Mouse (Mus musculus) mesoderm, embryonic 11.5 days (tissue): ENCODE results near the gene Fbxw9.

Experiments used
- DNase-seq: peaks from one replicate; pipeline ENCODE4 v3.0.0-alpha.2; 2012; ENCODE audit warnings: low read depth, low spot score

Fbxw9 gene

DNA sequence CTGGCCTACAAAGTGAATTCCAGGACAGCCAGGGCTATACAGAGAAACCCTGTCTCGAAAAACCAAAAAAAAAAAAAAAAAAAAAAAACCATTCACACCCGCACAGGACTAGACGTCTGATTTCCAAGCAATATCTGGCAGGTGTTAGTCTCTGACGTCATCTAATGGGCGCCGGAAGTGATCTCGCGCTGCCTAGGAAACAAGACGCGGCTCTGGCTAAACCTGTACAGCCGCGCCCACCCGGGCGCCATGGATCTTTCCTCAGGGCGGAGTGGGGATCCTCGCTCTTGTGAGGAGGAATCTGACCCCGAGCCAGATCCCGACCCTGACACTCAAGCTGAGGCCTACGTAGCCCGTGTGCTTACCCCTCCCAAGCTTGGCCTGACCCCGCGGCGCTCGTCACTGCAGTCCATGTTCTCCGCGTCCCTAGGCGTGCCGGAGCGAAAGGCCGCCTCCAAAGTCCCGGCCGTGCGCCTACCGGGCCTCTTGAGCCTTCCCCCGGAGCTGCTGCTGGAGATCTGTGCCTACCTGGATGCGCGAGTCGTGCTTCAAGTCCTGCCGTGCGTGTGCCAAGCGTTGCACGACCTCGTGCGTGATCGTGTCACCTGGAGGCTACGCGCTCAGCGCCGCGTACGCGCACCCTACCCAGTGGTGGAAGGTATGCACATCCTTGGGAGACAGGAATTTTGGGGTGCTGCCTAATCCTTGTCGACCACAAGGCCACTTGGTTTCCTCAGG, at the start of gene Fbxw9:
Gene Fbxw9, plus strand, starts transcription at position 177 of the 738 bp plus-strand sequence.
- peak; percentile 94 for DNase-seq

DNA sequence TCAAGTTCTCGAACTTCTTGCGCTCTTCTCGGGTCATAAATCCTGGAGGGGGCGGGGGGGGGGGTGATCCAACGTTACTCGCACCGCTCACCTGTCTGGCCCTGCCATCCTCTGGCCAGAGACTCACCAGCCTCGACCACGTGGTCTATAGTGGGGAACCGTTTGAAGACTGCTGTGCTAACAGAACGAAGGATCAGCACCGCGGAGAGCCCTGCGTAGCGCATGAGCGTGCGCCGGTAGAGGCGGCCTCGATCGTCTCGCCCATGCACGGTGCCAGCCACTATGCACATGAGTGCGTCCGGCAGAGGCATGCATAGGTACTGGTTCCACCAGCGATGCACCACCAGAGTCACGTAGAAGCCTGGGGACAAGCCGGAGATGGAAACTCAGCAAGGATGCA, 48.6 kb upstream of the Fbxw9 start:
- DNase-seq = peak; percentile 19

DNA sequence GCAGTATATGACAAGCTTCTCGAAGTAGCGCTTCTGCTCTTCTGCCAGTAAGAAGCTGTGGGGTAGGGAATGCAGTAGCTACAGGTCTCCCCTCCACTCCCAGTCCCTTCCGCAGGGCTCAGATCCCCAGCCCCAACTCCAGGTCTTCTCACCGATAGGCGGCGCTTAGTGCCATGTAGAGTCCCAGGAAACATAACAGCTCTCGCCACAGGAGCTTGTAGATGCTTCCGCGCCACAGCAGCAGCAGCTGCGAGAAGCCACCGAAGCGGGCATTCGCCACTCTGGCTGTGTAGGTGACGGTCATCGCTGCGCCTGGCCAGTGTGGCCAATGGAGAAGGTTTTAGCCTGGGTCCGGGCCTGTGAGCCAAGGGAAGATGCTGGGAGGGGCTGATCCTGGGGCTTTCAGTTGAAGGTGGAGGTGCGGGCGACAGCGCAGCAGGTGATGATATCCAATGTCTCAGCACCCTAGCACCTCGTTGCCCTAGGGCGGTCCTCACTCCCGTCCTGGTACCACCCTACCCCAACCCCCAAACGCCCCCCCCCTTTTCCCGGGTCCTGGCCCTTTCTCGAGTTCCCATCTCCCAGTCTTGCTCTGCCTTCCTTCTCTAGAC, 46.5 kb upstream of the Fbxw9 start:
- DNase-seq = peak; percentile 85

DNA sequence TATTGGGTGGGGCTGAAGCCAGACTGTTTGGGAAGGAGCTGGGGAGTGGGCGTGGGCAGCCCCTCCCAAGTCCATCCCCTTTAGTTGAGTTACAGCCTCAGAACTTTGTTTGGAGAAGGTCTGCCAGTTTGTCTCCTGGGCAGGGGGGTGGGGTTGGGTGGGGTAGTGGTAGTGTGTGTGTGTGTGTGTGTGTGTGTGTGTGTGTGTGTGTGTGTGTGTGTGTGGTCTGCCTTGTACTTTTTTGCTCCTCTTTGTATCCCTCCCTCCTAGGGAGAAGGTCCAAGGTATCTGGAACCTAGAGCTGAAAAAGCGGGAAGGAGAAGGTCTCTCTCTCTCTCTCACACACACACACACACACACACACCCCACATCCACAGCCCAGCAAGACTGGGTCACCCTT, 45.4 kb upstream of the Fbxw9 start, which contains the start of gene Best2:
Gene Best2, minus strand, starts transcription at position 101 of the 400 bp plus-strand sequence.
- DNase-seq = no peak

DNA sequence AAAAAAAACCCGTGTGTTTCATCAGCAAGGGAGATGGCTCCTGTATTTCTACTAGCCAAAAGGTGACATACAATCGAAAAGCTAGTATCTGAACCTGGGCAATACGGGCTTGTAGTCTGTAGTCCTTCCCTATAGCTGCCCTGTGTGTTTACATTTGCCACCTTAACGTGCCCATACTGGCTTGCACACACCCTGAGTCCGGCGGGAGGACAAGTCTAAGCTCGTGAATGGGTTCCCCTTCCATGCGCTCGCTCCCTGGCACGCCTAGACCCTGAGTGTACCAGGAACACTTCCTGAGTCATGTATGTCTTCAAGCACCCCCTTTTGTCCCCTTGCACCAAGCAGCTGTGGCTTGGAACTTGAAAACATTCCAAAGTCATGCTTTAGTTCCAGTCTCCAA, 43.1 kb upstream of the Fbxw9 start:
- DNase-seq = no peak

DNA sequence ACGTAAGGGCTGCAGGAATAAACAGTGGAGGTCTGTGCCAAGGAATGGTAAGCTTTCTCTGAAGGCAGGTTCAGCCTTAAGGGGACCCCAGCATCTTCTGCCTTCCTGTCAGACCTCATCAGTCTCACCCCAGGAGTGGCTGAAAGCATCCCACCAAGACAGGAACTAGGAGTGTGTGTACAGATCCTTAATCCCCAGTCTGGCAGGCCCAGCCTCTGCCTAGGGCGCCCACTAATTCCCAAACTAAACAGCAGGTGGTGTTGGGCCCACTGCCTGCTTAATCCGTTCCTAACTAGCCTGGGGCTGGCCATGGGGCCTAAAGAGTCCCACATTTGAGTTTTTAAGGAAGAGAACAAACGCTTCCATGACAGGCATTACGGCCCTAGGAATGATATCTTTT, 42.6 kb upstream of the Fbxw9 start:
- DNase-seq = no peak

DNA sequence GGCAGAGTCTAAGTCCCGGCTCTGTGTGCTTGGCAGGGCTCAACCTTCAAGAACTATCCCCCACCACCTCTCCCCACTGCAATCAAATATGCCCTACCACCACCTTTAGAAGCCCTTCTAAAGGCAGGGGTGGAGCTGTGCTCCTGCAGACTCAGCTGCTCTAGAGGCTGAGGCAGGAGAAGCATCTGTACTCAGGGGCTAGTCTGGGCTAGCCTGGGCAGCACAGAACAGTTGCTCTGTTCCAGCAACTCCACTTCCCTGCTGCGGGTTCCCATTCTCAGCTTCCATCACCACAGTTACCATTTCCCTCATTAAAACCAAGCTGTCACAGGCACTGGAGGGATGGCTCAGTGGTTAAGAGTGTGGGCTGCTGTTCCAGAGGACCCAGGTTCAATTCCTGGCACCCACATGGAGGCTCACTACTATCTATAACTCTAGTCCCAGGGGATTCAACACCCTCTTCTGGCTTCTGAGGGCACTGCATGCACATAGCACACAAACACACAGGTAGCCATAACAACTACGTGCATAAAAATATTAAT, 38.3 kb upstream of the Fbxw9 start:
- DNase-seq = no peak

DNA sequence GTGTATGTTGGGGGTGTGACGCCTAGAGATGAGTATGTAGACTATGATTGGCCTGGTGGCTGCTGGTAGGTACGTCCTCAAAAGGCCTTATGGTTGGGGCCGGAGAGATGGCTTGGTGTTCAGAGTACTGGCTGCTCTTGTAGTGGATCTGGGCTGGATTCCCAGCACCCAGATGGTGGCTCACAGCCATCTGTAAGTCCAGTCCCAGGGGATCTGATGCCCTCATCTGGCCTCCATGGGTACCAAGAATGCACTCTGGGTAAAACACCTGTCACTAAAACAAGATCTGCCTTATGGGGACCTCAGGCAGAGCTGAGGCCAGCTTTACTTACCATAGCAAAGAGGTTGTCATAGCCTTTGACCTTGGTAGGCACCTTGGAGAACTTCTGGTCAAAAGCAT, 36.0 kb upstream of the Fbxw9 start:
- no peak for DNase-seq

DNA sequence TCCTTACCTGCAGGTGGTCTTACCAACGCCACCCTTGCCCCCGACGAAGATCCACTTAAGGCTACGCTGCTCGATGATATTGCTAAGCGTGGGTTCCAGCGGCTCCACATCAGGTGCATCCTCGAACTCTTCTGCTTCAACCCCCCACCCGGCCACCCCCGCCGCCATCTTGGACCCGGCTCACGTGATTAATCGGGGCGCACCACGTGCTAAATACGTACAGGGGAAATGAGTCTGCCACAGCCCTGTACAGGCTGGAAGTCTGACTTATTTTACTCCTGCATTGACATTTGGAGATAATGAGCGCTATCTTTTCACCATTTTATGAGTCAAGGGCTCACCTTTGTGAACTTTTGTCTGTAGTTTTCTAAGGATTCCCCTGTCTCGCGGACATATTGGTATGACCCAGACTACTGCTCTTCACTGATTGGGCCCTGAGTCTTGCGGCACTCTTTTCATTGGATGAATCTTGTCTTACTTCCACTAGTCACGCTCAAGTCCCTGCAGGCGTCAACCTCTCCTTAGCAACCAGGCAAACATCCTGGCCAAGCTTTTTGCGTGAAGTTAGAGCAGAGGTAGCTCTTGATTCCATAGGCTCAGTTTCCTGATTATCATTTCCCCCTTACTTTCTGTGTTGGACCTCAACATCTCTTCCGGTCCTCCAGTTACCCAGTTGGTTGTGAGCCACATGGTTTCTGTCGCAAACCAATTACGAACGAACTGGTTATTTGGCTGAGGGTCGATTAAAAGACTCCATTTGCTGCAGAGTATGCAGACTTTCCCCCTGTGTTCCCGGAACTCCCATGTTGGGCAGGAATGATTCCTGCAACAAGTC, 34.5 kb upstream of the Fbxw9 start, which contains the start of gene Asna1:
Gene Asna1, minus strand, starts transcription at position 184 of the 835 bp plus-strand sequence.
- peak; percentile 94 for DNase-seq

DNA sequence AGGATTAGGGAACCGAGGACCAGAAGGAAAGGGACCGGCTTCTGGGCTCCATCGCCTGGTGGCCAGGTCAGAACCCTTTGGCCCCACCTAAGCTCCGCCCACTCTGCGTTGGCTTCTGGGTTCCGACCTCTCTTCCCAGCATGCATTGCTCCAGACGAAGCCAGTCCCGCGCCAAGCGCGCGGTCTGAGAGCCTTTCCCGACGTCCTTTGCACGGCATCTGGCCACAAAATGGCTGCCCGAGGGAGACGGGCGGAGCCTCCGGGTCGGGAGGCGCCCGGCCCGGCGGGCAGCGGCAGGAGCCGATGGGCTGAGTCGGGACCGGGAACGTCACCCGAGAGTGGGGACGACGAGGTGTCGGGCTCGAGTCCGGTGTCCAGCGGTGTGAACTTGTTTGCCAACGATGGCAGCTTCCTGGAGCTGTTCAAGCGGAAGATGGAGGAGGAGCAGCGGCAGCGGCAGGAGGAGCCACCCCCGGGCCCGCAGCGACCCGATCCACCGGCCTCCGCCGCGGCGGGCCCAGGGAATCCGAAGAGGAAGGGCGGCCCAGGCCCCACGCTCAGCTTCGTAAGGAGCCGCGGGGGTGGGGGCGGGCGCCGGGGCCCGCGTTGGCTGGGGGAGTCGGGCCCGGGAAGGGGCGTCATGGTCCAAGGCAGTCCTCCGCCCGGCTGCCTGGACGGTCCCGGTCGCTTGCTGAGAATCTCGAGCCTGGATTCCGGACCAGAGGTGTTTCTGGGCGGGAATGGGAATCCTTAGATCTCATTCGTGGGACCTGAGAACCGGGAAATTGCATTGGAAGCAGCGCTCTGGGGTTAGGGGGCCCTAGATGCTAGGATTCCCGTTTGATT, 33.0 kb upstream of the Fbxw9 start, which contains the start of gene Trir:
Gene Trir, plus strand, starts transcription at position 154 of the 846 bp plus-strand sequence.
- DNase-seq = peak; percentile 97

DNA sequence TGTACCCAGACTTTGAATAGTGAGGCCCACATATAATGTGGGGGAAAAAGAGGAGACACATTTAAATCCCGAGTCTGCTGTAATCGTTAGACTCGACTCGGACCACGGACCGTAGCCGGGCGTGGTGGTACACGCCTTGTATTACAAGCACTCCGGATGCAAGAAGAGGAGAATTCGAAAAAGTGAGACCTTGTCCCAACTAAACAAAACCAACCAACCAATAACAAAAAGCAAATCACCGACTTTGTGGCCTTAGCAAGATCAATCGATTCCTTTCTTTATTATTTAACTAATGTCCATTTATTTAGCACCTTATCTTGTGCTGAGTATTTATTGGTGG, 32.4 kb upstream of the Fbxw9 start:
- DNase-seq = peak; percentile 18

DNA sequence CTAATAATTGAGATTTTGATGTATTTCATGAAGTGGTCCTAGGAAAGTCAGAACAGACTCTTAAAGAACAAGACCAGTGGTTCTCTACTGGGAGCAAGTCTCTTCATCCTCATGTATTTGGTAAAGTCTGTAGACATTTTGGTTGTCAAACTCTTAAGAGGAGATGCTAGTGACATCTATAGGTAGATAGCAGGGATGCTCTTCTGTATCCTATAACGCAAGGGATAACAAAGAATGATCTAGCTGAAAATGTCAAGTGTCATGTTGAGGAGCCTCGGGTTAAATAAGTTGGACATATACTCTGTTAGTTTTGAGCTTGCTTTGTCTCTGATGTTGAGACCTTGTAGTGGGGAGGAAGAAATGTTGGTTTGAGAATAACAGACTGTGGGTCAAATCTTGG, 31.9 kb upstream of the Fbxw9 start:
- no peak for DNase-seq

DNA sequence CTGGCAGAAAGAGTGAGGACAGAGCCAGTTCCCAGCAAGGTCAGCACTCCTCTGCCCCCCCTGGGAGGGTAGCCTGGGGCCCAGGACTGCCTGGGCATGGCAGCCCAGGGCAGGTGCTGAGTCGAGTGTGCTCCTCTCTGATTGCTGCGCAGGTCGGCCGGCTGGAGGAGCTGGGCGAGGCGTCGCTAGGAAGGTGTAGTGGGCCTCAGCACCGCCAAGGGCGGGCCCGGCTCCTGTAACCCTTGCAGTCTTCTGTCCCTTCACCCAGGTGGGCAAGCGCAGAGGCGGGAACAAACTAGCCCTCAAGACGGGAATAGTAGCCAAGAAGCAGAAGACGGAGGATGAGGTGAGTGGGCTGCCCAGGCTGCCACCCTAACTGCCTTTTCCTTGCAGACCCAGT, 30.6 kb upstream of the Fbxw9 start:
- DNase-seq = no peak

DNA sequence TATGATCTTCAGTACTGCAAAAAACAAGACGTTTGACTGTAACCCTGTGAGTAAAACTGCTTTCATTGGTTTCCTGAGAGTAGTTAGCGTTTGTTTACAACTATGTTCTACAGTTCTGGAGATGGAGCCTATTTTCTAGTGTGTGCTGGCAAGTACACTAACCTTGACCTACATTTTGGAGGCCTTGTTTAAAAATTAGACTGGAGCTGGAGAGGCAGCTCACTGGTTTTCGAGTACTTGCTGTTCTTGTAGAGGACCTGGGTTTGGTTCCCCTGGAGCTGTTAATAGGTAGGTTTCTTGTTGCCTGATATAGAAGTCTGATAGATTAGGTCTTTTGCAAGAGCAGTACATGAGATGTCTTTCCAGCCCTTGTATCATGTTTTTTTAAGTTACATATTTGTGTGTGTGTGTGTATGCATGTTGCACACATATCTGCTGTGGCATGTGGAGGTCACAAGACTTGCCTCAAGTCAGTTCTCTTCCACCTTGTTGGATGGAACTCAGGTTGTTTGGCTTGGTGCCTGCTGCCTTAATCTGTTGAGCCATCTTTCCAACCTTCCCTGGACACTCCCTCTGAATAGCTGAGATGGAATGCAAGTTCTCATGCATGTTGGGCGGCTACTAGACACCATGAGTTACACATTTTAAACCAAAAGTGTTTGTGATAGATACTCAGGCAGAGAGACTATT, 27.1 kb upstream of the Fbxw9 start:
- DNase-seq = no peak

DNA sequence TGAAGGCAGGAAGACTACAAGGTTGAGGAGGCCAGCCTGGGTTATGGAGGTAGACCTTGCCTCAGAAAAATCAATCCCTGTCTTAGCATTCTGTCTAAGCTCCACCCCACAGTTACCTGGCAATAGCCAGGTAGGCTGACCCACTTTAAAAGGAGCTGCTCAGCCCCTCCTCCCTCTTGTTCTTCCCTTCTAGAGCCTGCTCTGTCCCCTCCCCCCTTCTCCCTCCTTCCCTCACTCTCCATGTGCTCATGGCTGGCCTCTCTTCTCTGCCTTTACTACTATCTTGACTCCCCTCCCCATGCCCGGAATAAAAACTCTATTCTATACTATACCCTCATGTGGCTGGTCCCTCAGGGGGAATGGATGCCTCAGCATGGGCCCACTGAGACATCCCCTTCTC, 26.0 kb upstream of the Fbxw9 start:
- DNase-seq = no peak

DNA sequence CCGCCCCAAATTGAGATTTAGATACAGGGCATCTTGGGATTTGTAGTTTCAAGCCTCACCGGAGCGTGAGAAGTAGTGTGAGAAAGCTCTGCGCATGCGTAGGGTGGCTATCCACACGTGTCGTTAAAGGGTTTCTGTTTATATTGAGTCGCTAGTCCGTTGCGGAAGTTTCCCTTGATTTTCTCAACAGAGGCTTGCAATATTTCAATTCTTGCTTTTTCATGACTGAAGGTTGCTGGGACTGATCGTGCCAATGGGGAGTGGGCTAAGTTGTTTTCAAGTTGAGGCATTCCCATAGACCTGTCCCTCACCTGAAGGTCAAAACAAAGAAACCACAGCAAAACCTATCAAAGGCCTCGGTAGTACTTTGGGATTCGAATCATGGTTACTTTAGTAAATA, 25.1 kb upstream of the Fbxw9 start:
- DNase-seq = peak; percentile 83

DNA sequence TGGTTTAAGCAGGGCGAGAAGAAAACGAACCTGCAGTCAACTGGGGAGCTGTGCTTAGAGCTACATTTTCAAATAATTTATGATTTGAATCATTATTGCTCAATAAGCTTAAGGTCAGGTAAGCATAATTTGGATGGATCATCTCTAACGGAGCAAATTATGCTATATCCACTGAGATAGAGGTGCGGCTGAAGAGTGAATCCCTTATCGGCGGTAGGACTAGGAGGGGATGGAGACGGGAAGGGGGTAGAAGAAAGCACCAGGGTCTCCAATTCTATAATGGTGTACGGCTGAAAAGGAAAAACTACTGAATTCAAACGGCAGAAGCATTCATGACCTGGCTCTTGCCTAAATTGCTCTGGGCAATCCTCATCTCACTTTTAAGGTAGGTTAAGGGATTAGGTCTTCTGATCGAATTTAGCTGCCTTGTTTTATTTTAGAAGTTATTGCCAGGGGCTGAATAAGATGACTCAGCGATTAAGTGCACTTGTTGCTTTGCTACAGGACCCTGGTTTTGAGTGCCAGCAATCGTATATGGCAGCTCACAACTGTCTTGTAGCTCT, 24.6 kb upstream of the Fbxw9 start:
- DNase-seq = peak; percentile 29

DNA sequence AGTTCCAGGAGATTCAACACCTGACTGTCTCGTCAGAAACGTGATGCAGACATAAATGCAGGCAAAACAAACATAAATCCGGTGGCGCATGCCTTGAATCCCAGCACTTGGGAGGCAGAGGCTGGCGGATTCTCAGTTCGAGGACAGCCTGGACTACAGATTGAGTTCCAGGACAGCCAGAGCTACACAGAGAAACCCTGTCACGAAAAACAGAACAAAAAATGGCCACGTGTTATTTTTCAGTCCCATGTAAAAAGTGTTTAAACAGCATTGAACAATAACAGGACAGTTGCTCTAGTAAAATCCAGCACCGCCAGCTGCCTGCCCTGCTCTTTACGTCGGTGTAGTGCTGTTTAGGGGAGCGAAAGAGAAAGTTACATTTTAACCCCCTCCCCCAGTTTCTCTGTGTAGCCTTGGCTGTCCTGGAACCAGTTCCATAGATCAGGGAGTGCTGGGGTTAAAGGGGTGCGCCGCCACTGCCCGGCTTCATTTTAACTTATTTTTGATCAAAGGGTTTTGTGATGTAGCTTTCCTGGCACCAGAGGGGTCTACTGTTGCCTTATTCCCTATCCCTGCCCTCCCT, 24.0 kb upstream of the Fbxw9 start:
- DNase-seq = no peak

DNA sequence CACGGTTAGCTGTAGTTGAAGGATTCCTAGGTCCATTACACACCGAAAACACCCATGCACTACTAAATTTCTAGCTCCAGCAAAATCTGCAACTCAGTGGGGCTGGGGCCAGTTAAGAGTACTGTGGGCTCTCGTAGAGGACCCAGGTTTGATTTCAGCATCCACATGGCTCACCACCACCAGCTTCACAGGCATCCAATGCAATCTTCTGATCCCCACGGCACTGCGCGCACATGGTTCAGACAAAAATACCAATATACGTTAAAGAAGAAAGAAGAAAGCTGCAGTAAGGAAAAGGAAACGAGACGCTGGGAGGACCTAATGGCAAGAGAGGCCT, 23.5 kb upstream of the Fbxw9 start:
- no peak for DNase-seq
